ENCODE assay signal across 1 mouse cellular context in the genomic region with DNA sequence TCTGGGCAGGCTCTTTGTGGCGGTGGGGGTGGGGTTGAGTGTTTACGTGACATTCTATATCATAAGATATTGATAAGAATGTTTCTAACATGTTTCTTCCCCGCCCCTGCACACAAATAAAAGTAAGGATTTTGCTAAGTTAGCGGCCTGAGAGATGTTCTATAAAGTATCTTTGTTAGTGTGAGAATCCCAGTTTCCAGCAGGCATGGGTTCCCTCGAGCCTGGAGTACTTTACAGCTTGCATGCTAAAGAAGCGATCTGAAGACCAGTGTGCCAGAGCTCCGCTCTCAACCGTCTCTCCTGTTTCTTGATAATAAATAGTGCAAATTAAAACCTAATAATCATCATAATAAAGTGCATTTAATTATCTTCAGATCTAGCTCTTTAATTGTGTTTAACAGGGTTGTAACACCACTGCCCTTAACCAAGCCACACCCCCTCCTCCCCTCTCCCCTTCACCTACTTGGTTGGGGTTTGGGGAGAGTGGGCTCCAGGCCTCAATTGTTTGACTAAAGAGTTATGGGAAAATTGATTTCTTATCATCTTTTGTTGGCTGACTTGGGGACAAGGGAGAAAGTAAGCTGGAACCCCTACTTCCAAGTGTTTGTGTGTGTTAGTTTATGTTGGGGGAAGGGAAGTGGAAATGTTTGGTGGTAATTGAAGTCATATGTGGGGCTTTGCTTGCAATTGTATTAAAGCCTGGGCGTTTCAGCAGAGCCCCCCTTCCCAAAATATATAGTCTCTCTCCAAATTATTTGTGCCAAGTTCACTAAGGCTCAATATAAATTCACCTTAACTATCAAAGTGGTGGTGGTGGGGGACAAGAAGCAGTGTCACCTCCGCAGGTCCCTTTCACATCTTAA.
TF ChIP-seq lines count a peak whose summit lies in the region.

No protein-coding gene starts in this region.

TF ChIP-seq in myocyte, 11 proteins besides CTCF, POLR2A, EP300 and RAD21 (continued from another document):
- TF ChIP-seq MYOG (IDR thresholded peaks at IDR 0.05; ENCODE audit: control insufficient read depth in 1 of 3, insufficient read depth in 1 of 3, insufficient read length in 2 of 3, low read depth in 2 of 3), result no peak
